Mouse (Mus musculus): ENCODE results near the gene Med25. TPM values are rescaled to one million over a fixed set of nuclear protein-coding genes. Genes with fewer than 3 reads are reported as not detected.

Med25 gene
- total RNA-seq, 2 experiments from 2014 or later, result 48.0 to 49.7 TPM

GRCm38 (mm10) chr7:44852259-44853027 lies 40.1 kb downstream of the Med25 start:
- intact Hi-C loops (cut with DNase I; ENCODE audit: low total_unique reads), result no loop called here
- DNase-seq, result no peak

- intact Hi-C loops (cut with DNase I; ENCODE audit: low total_unique reads), result no loop called here
- DNase-seq, result no peak
Measured at GRCm38 (mm10) chr7:44851625-44852234, 40.8 kb downstream of the Med25 start.

DNA sequence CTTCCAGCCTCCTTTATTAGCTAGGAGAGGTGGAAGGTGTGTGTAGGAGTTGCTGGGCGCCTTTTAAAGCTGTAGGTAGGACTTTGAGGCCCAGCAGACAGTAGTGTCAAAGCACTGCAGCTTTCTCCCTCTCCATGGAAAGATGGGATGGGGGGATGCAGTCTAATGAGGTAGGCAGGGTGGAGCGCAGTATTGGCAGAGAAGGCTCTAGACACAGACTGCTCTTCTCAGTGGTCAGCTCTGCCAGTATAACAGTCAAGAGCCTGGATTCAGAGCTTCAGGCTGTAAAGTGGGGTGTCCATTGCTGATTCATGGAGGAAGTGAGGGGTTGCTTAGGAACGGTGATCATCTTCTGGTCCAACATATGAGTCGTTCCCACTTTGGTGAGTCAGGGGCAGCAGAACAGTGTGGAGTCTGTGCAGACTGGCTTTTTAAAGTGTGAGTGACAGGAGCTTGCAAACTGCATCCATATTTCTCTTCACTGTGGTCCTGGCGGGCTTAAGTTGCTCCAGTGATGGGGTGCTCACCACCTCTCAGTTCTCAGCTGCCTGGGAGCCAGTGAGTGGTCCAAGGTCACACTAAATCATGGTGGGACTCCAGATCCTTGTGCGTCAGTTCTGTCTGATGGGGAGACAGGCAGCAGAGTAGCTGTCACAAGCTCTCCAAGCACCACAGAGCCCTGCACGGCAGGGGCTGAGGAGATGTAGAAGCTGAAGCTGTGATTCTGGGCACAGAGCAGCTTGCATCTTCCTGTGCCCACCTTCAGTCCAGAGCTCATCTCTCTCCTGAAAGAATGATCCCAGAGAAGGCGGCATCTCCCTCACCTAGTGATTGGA lies 41.5 kb downstream of the Med25 start:
- no peak for DNase-seq

GRCm38 (mm10) chr7:44850146-44850545 lies 42.4 kb downstream of the Med25 start:
- peak; percentile 81 for DNase-seq
- intact Hi-C loops (cut with DNase I; ENCODE audit: low total_unique reads), result no loop called here

More for the DNA sequence above, 41.5 kb downstream of the Med25 start:
- intact Hi-C loops (cut with DNase I; ENCODE audit: low total_unique reads), result no loop called here

DNA sequence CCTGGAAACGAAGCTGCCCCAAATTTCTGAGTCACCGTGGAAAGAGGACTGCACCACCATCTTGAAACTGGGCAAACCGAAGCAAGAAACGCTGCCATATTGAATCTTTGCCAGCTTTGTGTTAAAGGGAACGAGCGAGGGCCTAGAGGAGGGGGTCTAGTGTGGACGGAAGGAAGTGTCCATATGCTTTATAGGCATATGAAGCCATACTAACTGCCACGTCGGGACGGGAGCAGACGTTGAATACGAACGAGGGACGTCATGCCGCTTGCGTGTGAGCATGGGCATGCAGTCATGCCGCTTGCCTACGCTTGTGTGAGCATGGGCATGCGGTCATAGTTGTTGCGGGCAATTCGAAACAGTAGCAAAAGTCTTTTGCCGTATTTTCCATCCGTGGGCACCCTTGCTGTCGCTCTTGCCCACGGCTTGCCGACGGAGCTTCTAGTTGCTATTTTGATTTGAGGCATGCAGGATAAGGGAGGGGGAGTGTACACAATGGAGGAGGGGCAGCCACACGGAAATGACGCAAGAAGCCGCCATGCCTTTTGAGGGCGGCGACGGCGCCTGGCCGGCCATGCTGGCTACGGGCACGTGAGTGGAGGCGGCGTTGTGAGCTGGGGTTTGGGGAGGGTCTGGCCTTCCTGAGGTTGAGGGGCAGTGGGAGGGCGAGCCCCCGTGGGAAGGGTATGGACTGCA lies 42.9 kb downstream of the Med25 start:
- intact Hi-C loops (cut with DNase I; ENCODE audit: low total_unique reads), result no loop called here
- peak; percentile 92 for DNase-seq

DNA sequence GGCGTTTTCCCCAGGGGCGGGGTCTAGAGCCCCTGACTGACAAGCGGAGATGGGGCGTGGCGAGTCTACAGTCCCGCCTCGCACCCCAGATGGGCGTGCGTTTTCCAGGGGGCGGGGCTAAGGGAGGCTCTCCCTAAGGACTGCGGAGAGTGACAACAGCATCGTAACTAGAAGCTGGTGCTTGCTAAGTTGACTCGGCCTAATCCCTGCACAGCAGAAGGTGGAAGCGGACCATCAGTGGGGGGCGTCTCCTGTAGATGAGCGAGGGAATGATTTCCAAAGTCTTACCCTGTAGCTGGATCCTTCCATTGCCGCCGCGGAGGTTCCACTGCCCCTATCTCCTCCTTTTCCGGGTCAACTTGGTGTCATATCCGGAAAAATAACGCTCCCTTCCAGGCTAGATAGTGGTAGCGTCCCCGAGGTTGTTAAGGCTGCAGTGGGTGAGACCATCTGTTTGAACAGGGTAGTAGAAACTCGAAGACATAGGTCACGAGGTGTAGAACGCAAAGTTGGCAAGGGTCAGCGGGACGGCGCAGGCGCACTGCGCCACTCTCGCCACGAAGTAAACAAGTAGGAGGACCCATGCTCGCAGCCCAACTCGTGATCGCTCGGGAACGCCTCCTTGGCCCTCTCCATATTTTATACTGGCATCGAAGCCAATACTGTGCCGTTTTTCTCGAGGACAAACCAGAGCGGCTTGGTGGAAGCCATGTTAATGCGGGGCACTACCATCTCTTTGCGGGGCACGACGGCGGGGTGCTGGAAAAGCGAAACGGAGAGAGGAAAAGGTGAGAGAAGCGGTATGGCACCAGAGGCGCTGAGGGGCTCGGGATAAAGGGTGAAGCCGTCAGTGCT lies 43.7 kb downstream of the Med25 start, which contains the start of the genes Akt1s1 and Tbc1d17:
Akt1s1 (plus strand) TSS at position 431 of the 855 bp plus-strand sequence.
Tbc1d17 (minus strand) TSS at position 519 of the 855 bp plus-strand sequence.
- intact Hi-C loops (cut with DNase I; ENCODE audit: low total_unique reads), result no loop called here
- peak; percentile 99 for DNase-seq

DNA sequence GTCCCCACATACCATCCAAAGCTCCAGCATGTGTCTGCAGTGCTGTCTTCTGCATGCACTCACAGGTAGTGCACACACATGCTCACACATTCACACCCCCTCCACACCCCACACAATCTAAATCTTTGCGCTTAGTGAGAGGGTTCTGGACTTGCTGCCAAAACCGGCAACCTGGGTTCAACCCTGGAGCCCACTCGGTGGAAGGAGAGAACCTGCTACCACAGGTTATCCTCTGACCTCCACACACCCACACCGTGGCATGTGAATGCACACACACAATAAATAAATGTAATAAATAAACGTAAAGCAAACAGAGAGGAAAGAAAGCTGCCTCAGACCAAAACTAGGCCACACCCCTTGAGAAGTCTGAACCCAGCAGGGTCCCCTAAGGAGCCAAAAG lies 44.7 kb downstream of the Med25 start:
- intact Hi-C loops (cut with DNase I; ENCODE audit: low total_unique reads), result no loop called here
- no peak for DNase-seq

DNA sequence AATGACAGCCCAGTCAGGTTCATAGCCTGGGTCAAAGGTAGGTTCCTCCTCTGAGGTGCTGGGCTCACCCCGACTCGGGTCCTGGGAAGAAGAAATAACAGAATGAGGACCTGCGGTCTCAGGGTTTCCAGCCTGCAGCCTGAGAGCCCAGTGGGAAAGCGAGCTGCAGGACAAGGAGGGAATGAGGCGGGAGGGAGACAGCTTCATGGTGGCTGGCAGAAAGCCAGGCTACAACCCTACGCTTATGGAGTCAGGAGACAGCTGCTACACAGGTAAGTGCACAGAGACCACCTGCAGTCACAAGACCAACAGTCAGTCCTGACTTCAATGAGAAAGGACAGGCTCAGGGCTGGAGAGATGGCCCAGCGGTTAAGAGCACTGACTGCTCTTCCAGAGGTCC lies 45.7 kb downstream of the Med25 start:
- no peak for DNase-seq
- intact Hi-C loops (cut with DNase I; ENCODE audit: low total_unique reads), result no loop called here

DNA sequence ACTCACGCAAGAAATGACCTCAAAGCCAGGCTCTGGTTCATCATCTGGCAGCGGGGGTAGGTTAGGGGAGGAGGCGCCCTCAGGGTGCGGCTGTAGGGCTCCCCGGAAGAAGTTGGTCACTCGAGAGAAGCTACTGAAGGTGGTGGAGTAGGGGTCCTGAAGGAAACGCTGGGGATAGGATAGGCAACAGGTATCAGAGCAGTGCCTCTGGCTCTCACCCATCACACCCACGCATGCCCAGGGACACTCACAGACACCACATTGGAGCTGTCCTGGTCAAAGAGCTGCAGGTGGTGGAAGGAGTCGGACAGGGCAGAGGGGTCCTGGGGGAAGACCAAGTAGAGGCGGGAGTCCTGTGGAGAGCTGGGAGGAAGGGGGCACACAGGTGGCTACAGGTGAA lies 47.5 kb downstream of the Med25 start:
- no peak for DNase-seq
- intact Hi-C loops (cut with DNase I; ENCODE audit: low total_unique reads), result no loop called here

DNA sequence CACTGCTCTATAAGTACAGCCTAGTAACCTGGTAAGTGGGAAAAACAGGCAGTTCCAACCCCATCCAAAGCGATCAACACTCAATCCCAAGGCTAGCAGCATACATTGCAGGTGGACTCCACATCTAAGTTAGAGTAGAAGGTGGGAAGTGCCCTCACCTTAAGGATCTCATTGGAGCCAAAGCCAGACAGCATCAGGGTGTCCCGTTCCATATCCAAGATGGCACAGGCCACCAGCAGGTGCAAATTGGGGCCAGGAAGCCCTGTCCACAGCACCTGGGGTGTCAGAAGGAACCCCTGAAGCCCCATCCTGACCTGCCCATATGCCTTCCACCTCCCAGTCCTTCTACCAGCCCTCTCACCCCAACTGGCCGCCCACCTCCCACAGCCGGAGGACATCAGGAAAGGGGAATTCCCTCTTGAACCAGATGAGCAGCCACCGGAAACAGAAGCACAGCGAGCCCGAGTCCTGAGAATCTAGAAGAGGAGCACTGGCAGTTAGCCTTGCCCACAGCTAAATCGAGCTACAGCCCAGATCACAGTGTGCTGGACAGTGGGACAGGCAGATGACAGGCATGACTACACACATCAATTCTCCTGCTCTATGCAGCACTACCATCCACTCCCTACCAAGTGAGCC lies 50.6 kb downstream of the Med25 start:
- intact Hi-C loops (cut with DNase I; ENCODE audit: low total_unique reads), result no loop called here
- DNase-seq, result no peak

DNA sequence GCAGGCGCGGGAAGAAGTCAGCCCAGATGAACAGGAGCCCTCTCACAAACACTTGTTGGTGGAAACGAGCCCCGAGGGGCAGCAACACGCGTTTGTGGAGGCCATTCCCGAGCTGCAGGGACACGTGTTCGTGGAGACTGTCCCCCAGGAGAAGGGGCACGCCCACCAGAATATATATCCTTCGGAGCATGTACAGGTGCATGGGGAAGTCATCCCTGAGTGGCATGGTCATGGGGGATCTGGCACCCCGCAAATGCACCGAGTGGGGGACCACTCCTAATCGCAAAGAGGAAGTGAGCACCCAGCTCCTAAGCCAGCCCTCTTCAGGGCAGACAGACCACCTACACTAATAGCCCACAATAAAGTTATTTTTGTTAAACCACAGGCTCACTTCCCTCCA lies 52.1 kb downstream of the Med25 start:
- DNase-seq, result no peak
- intact Hi-C loops (cut with DNase I; ENCODE audit: low total_unique reads), result no loop called here

DNA sequence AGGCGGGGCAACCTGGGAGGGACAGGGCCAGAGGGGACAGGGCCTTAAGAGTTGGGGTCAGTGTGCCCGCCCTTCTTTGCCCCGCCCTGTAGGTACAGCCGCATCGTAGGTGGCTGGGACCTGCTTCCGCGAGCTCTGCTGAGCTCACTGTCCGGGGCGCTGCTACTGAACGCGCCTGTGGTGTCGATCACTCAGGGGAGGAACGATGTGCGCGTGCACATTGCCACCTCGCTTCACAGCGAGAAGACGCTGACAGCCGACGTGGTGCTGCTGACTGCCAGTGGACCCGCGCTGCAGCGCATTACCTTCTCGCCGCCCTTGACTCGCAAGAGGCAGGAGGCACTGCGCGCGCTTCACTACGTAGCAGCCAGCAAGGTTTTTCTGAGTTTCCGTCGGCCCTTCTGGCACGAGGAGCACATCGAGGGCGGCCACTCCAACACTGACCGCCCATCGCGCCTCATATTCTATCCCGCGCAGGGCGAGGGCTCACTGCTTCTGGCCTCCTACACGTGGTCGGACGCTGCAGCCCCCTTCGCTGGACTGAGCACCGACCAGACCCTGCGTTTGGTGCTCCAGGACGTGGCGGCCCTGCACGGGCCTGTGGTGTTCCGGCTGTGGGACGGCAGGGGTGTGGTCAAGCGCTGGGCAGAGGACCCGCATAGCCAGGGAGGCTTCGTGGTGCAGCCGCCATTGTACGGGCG lies 52.9 kb downstream of the Med25 start:
- peak; percentile 53 for DNase-seq
- intact Hi-C loops (cut with DNase I; ENCODE audit: low total_unique reads), result no loop called here

GRCm38 (mm10) chr7:44839171-44839490 lies 53.4 kb downstream of the Med25 start:
- intact Hi-C loops (cut with DNase I; ENCODE audit: low total_unique reads), result no loop called here
- no peak for DNase-seq

DNA sequence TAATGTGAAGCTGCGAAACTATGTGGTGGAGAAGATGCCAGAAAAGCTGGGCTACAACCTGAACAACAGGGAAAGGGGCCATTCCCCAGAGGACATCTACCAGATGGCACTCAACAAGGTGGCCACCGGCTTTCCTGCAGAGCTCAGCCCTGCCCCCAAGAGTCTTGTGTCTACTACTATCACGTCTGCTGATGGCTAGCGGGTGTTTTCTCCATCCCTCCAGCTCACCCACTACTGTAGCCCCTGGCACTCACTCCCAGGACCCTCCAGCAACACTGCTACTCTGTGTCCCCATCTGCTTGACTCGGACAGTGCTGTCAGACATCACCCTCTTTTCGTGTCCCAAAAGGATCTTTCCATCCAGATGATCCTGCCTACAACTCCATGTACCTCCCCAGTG lies 54.4 kb downstream of the Med25 start:
- intact Hi-C loops (cut with DNase I; ENCODE audit: low total_unique reads), result no loop called here
- DNase-seq, result no peak

DNA sequence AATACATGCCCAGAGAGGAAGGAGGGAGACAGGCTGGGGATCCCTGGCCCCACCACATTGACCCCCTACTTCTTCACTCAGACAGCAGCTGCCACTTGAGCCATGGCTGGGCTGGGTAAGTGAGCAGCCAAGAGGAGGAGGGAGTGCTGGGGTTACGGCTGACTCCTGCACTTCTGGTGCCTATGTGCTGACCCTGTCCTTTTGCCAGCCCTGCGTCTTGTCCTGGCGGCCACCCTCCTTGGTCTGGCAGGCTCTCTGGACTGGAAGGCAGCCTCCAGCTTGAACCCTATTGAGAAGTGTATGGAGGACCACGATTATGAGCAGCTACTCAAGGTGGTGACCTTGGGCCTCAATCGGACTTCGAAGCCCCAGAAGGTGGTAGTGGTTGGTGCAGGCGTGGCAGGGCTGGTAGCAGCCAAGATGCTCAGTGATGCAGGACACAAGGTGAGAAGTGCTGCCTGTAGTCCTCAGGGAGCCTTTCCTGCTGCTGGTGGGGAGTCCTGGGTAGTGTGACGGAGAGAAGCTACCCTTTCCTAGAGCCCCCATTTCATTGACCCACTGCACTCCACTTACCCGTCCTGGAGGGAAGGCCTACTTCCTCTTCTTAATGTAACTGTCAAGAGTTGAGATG lies 56.0 kb downstream of the Med25 start:
- intact Hi-C loops (cut with DNase I; ENCODE audit: low total_unique reads), result no loop called here
- DNase-seq, result peak; percentile 63

GRCm38 (mm10) chr7:44836016-44836404 lies 56.5 kb downstream of the Med25 start:
- intact Hi-C loops (cut with DNase I; ENCODE audit: low total_unique reads), result no loop called here
- DNase-seq, result no peak

DNA sequence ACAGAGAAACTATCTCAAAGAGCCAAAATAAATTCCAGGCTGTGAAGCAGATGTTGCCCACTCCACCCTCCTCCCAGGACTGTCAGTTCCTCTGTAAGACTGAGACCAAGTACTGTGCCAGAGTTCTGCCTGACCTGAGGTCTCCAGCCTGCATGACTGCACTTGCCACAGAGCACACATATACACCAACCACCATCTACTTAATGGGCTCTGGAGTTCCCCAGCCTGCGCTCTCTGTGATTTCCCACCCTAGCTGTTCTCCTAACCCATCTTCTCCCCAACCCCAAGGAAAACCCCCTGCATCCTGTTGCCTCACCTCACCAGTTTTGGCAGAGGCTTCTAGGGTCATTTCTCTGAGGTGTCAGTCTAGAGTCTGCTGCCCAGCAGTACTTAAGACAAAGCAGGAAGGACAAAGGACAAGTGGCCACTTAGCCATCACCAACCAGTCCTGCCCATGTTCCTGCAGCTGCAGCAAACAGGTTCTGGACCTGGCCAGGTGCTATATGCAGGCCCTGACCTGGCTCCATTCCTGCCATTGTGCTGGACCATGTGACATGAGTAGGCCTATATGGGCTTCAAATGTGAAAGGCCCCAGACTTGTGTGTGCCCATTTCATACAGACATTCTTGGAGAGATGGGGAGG lies 57.0 kb downstream of the Med25 start:
- intact Hi-C loops (cut with DNase I; ENCODE audit: low total_unique reads), result no loop called here
- DNase-seq, result no peak
